Mouse (Mus musculus) megakaryocyte, embryonic 14.5 days (primary cell): ENCODE measurements at regions not wholly inside any gene's neighbourhood (a gene's known extent, or its start where the extent isn't known, plus 50 kb on each side); places are given as distances from the start of the nearest gene placed in this dataset.

Experiments
- FLI1 ChIP-seq: IDR thresholded peaks from 2 replicates; pipeline ENCODE4 v1.6.1; 2012; ENCODE audit warnings: low read length, inconsistent platforms, mixed read lengths
- GATA1 ChIP-seq: IDR thresholded peaks from 3 replicates; pipeline ENCODE4 v1.6.1; 2012; ENCODE audit warnings: mixed read lengths, low read length, inconsistent platforms, borderline replicate concordance

DNA sequence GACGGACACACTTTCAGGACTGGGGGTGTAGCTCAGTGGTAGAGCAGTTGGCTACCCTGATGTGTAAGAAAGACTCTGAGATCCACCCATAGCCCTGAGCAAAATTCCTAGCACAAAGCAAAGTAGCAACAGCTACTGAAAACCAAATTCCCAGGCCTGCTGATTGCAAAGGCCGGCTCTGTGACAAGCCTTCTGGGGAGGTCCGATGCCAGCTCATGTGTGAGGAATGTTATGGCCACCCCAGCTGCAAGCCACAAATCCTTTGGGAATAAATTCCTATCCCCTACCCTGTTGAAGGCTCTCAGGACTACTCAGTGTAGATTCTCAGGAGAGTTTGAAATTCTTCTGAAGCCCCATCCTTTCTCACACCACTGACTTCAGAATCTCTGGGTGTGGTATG is 186.7 kb upstream of the Bcor start:
- no peak for TF ChIP-seq GATA1
- no peak for TF ChIP-seq FLI1
